Mouse (Mus musculus) adrenal gland (tissue): ENCODE measurements around the gene Tal1.

Experiments
- intact Hi-C: fragments of 180-260 bp; cut with DNase I; formaldehyde crosslinking; loops from one replicate; pipeline ENCODE4 v1.15.1; 2025

The Tal1 gene

DNA sequence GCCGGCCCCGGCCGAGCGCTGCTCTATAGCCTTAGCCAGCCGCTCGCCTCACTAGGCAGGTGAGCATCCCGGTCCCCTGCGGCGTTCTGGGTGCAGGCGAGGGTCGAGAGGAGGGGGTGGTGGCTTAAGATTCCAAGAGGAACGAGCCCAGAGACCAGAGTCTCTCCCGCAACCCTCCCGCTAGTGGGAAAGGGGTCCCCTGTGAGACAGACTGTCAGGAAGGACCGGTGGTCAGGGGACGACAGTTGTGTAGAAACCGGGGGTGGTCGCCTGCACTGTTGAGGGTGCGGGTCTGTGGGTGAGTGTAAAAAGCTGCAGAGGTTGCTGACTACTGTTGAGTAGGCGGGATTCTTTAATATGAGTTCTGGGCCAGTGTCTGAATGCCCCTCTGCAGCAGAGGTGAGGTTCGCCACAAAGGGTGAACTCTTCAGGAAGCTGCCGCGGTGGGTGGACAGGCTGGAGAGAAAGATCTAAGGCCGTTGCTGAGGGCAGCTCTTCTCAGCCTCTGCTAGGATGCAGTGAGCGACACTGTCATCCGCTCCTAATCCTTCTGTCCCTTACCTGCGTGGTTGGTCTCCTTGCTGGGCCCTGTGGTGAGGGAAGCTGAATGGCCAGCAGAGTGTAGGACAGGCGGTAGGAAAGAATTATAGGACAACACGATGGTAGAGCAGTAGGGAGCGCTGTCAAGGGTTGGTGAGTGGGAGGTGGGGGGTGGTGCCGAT is 7.5 kb downstream of the Tal1 start:
- intact Hi-C loops: no loop called here

DNA sequence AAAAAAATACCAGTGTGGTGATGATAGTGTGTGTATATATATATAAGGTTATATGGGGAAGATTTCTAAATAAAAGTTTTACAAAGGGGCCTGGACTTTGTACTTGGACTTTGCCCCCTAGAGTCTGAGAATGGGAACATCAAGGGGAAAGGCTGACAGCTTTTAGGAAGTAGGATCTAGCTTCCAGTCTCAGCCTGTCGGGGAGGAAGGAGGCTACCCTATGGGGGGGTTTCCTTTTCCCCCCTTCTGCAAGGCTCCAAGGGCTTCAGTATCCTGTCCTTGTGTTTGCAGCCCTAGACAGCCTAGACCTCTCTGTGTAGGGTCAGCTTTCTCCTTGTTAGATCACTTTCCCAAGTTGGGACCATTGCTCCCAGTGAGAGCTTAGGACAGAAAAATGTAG is 15.4 kb downstream of the Tal1 start:
- intact Hi-C loops: no loop called here

DNA sequence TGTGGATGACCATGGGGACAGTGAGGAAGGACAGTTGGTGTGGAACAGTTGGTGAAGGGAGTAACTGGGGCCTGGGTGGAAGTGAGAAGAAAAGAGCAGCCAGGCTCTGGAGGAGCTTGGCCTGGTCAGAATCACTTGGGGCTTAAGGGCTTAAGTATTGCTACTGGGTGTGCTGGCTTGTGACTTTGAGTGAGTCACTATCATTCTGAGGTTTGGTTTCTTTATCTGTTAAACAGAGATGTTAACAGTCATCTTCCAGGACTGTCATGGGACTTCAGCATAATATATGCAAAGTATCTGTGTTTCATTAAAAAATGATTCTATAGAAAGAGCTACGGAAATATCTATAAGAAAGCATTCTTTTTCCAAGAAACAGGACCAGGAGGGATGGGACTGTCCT is 18.6 kb downstream of the Tal1 start:
- intact Hi-C loops: no loop called here

DNA sequence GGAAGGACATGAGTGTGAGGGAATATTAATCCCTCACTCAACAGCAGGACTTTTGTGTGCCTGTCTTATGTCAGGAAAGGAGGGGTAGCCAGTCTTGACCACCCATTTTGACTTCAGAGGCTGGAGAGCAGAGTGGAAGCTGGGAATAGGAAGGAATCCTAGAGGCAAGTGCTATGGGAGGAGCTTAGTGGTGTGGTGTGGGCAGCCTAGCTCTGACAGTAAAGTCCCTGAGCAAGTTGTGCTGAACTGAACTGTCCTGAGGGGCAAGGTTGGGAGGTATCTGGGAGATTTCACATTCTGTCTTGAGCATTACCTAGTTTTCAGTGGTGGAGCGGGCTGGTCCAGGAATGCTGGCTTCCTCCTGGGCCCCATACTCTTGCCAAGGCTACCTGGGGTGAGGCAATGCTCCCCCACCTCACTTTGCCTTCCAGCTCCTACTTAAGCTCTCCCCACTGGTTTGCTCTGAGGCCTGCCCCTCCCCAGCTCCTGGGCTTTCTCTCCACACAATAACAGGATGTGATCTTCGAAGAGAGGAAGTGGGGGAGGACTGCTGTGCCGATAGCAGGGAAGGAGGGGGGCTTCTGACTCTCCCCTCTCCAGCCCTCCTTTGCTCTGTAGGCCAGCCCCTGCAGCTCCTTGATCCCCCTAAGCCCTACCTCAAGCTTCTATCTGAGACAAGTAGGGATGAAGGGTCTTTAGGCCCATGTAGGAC is 19.1 kb downstream of the Tal1 start:
- intact Hi-C loops: no loop called here

DNA sequence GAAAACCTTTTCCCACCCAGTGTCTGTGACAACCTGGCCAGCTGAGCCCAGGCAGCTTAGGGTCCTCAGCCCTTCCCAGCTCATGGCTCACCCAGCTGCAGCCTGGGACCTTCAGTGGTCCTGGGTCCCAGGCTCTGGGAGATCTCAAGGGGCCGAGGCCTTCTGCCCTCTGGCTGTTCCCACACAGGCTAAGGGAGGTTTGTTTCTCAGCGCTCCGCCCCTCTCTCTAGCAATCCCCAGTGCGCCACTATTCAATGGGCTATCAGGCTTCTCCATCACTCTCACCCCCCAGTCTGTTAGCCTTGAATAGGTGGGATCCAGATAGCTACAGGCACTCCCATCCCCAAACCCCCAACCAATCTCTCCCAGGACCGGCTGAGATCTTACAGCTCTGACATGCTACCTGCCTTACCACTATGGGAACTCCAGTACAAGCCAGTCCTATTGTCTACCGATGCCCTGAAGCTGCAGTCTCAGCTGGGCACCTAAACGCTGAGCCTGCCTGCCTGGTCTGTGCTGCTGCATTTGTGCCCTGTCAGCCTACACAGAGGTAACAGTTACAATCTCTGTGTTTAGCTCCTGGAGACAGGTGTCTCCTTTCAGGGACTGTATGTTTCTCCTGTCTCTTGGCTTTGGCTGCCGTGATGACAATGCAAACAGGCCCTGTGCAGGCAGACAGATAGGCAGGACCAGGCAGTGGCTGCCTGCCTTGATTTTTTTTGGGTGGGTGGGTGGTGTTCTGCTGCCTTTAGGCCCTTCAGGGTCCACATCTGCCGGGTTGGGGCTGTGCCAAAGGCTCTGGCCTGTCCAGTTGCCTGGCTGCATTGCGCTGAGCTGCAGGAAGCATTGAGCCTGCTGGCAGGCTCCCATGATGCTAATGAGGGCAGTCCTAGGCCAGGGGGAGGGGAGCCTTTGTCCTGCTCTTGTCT is 22.9 kb downstream of the Tal1 start:
- intact Hi-C loops: no loop called here

DNA sequence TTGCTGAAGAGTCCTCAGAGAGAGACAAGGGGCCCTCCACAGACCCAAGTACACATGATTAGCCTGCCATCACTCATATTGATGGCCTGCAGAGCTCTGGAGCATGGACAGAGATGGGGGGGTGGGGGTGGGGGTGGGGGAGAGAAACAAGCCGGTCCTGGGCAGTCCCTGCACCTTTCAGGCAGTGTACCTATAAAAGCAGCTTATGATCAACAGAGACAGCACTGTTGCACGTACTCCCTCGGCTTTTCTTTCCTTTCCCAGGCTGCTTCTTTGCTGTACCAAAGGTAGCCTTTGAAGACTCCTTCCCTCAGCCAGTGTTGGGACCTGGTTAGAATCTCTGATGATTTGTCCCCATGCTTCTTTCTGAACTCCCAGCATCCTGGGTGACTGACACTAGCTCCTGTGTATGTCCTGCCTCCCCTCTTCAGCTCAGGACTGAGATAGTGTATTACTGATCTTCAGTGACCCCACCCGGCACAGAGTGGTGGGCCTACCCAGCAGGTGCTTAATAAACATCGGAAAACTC is 23.7 kb downstream of the Tal1 start:
- intact Hi-C loops: no loop called here

DNA sequence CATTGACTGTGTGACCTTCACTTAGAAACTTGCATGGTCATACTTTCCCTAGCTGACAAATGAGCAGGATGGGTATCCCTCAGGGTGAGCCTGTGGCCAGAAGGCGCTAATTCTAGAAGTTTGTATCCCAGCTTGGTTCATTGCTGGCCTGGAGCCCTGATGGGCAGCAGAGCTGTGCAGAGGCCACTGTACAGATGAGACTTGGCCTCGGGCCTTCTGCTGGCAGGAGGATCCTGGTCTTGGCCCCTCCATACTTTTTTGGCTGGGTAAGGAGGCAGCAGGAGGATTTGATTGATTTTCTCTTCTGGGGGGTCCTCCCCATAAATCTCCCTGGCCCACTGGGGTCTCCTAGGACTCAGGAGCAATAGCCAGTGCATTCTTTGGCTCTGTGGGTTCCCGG is 26.8 kb downstream of the Tal1 start:
- intact Hi-C loops: no loop called here

DNA sequence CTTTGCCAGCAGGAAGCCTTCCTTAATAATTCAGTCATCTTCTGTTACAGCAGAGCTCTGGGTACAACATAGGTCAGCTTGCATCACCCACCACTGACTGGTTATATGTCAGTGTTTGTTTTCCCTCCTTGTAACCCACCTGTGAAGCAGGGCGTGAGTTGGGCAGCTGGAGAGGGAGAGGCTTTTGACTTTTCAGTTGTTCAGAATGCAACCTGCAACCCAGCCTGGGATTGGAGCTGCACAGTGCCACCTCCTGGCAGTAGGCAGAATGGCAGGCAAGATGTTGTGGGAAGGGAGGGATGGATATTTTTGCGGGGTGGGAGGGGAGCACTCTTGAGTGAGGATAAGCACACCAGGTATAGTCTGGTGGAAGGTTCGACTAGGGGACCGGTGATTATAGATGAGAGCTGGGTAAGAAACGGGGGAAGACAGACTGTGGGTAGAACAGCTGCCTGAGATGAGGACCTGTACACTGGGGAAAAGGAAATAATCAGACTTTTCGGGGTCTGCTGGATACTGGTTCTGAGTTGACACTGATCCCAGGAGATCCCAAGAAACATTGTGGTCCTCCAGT is 29.4 kb downstream of the Tal1 start:
- intact Hi-C loops: loop anchor here (5.0 kb wide), 1 partner anchor 48 kb away; no protein-coding TSS in a partner anchor

DNA sequence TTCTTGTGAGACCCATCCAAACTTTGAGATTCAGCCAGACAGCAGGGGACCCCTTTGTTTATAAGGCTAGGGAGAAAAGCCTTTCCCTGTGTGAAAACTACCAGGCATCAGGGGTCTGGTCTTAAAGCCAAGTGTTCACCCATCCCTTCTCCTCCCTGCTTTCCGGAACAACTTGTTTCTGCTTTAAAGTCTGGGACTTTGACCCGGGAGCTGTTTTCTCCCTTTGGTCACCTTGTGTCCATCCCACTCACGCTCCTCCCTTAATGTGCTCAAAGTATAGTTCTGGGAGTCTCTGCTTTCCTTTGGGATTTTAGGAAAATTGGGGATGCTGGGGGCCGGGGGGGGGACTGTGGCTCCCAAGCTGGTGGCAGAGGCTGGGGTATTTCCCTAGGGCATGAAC is 30.0 kb downstream of the Tal1 start:
- intact Hi-C loops: loop anchor here (5.0 kb wide), 1 partner anchor 49 kb away; no protein-coding TSS in a partner anchor

DNA sequence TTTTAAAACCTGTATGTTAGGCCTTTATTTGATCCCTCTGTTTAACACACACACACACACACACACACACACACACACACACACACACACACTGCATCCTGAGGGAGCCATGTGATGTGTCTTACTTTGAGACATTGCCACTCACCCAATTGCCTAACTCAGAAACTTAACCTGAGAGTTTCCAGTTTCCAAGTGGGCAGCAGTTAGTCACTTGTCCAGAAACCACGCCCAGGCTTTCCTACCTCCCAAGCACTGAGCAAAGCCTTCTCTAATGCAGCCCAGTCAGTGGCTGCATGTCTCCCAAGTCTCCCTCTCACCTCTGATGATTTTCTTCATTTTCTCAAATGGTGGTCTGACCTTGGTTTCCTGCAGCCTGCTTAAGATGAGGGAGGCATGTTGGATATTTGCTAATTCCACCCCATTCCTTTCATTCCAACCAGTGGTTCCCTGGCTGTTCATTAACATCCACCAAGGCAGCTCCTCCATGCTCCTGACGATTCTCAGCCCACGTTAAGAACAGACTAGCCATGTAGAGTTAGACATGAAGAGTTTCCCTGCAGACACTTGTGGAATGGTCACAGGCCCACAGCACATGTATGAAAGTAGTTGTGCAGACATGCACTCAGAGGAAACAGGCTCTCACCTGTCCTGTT is 30.7 kb downstream of the Tal1 start:
- intact Hi-C loops: loop anchor here (5.0 kb wide), 1 partner anchor 50 kb away; no protein-coding TSS in a partner anchor

DNA sequence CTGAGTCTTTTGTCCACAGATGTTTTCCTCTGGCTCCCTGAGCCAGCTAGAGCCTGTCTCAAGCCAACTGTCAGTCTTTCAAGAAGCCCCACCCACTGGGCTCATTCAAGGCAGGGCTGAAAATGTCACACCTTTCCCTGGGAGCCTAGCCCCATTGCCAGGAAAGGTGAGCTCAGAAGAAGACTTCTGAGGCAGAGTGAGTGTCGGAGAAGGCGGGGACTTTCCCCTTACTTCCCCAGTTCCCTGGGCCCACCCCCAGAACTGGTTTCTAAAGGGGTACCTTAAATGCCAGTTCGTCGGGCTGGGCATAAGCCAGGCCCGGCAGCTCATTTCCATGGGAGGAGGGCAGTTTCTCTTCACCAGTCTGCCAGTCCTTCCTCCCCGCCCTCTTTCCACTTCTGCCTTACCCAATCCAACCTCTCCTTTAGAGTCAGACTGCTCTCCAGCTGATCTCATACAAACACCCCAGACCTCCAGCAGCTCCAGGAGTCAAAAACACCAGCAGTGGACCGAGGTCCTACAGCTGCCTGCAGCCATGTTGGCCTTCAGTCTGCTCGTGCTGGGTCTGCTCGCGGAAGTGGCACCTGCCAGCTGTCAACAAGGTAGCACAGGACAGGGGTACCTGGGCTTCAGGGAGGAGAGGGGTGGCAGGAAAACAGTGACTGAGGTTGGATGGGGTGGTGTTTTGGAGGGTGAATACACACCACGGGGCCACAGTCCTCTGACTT is 32.5 kb downstream of the Tal1 start, which contains the start of gene Pdzk1ip1:
Gene Pdzk1ip1, plus strand, starts transcription at position 98 of the 728 bp plus-strand sequence.
- intact Hi-C loops: loop anchor here (5.0 kb wide), 1 partner anchor 51 kb away; no protein-coding TSS in a partner anchor

DNA sequence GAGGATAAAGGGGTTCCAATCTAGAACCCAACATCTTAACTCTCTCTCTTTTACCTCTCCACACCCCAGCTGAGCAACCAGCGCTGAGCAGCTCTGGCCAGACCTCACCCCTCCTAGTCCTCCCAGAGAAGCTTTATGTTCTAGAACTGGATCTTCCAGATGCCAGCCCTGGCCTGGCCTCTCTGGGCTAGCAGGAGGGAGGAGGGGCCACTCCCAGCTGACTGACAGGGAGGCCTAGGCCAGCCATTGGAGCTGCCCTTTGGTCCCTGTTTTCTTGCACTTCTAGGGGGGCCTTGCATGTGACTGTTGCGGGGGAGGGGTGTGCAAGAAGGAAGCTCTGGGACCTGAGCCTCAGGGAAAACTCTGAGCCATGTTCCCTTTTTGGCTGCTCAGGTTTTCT is 34.4 kb downstream of the Tal1 start:
- intact Hi-C loops: no loop called here

DNA sequence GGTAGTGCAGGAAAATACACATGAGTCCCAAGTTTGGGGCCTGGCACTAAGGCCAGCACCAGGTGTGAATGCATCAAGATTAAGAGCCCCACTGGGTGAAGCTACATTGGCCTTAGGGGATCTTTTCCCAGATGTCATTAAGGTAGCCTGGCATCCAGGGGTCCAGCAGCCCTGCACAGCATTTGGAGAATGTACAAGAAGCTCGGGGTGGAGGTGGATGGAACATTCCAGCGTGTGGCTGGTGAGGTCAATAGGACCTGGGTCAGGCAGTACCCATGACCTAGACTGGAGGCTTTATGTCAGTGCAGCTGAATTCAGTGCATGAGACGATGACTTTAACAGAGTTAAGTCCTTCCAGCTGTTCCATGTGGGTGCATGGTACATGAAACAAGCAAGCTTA is 35.6 kb downstream of the Tal1 start:
- intact Hi-C loops: no loop called here

DNA sequence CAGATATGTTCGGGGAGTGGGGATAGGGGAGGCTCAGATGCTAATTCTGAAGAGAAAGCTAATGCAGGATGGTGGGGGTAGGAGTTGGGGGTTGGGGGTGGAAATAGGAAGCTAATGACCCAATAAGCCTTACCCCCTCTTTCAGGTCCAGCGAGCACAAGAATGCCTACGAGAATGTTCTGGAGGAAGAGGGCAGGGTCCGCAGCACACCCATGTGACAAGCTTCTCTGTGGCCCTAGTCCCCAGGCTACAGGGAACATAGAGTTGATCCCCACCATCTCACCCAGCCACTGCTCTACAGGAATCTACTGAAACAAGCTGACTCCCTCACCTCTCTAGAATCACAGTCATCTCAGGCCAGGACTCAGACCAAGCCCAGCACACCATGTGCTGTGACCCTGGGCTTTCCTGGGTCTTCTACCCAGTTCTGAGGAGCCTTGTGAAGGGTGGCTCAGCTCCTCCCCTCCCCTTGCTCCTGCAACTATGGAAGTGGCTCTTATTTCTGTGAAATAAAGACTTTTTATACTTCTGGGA is 37.2 kb downstream of the Tal1 start:
- intact Hi-C loops: no loop called here

DNA sequence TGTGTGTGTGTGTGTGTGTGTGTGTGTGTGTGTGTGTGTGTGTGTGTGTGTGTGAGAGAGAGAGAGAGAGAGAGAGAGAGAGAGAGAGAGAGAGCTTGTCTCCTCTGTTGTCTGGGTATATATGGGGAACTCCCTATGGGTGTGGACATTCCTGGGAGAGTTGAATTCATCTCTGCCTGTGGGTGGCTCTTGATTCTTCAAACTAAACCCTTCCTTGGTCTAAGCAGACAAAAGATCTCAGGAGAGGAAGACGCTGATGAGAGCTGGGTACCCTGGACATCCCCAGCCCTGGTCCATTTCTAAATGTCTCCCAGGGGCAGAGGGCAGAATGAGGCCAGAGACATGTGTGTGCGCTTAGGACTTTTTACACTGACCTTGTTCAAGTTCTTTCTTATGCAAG is 37.8 kb downstream of the Tal1 start:
- intact Hi-C loops: no loop called here

DNA sequence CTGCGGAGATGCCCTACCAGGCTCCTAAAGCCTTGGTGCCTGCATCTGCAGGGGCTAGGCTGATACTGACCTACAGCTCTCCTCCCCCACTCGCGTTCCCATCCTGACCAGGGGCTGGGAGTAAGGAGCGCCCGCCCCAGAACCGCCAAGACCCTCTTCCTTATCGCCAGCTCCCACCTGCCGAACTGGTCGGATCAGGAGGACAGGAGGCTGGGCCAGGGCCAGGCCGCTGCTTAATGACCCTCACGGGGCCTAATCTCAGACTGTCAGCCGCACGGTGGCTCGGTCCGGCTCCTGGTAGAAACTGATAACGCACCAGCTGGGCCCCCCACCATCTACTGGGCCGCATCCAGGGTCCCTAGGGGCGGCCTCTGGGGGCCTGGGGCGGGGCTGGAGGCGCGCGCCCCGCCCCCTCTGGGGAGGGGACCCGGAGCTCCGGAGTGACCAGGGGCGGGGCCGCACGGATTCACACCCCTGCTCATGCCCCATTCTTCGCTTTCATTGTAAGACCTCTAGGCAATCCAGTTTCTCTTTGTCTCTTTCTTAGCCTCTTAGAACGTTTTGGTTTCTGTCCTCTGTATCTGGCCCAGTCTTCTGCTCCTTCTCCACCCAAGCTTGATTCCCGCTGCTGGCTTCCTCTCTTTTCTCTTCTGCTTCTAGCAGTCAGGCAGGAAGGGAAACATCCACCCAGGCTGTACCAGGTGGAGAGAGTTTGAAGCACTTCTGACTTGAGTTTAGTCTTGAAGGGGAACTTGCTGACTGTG is 39.6 kb downstream of the Tal1 start:
- intact Hi-C loops: no loop called here

DNA sequence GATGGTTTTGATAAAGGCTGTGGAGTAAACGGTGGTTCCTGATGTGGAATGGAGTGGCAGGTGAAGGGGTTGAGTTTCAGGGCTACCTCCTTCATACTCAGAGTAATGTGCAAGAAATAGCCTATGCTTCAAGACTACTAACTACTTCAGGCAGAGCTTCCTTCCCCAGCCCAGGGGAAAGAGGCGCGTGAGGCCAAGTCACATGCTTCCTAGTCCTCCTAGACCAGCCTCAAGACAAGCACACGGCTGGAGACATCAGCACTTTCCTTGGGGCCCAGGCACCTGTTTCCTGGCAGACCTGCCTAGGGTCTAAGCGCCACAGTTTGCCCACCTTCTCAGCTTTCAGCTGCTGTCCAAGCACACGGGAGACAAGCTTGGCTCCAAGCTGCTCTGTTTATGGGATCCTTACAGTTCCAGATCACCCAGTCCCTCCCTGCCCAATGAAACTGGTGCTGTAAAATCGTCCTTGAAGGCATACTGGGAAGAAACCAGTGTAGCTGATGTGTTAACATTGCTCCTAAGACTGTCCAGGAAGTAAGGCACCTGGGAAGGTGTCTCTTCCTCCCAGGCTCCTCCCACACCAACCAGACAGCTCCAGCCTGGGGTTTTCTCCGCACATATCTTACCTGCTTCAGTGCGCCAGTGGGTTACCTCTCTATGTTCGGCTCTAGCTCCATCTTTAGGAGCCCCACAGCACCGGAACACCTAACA is 40.4 kb downstream of the Tal1 start:
- intact Hi-C loops: no loop called here

DNA sequence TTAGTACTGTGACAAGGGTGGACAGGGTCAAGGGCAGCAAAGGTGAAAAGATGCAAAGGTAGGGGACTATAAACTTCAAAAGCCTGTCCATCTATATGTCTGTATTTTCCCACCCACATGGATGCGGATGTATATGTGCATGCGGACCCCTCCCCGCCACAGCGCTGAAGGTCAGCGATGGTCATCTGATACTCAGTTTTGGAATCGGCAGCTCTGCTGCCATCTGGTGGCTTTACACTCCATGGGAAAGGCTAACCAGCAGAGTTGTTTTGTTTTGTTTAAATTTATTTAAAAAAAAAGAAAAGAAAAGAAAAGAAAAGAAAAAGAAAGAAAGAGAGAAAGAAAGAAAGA is 40.9 kb downstream of the Tal1 start:
- intact Hi-C loops: no loop called here
